Mouse (Mus musculus): ENCODE results near the gene Sh3bgrl3. TPM values are rescaled to one million over a fixed set of nuclear protein-coding genes. Genes with fewer than 3 reads are reported as not detected.
"Not testable (repeated sequence)": the region's sequence is repeated elsewhere in the genome, so short reads cannot be mapped to it uniquely, and the experiment has no call there.

Sh3bgrl3 gene
- polyA plus RNA-seq (2016; fragmentation: Nextera tagmentation; extraction: Ambion mirVana): 333 and 386 TPM in 2 replicates

- Histone ChIP-seq H3K9me3 (no peaks in the 10 kb centered on the region), H3K27me3 (ENCODE audit: insufficient read depth, poor library complexity, severe bottlenecking) (no peaks in the 10 kb centered on the region), H3K4me3 (peak within 1 kb of the TSS; percentile 81), H3K4me1 (replicated peaks) (peaks cover 44% of the 10 kb centered on the region), H3K36me3 (peaks cover 44% of the 10 kb centered on the region), H3K27ac (peak within 1 kb of the TSS; percentile 90)
- DNase-seq (ENCODE audit: low spot score): peak; percentile 90
- under 1% methylated on average over 50 of the region's 50 CpGs for WGBS
Observed at GRCm38 (mm10) chr4:134128221-134128982, at the start of gene Sh3bgrl3. TSS of gene Sh3bgrl3 (minus strand) at chr4:134128789.

DNA sequence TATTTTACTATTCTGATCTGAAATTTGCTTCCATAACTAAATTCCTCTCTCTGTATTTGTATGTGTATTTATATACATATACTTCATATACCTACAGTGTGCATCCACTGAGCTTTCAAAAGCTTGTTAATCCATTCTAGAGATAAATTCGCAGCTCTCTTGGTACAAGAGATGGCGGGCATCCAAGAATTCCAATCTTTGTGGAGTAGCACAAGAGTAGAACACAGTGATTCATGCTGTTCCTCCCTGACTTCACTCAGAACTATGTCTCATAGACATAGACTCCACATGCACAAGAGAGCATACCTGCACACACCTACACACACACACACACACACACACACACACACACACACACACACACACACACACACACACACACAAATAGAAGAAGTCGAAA lies 43.8 kb upstream of the Sh3bgrl3 start:
- Histone ChIP-seq H3K27me3 (ENCODE audit: insufficient read depth, poor library complexity, severe bottlenecking) (no peaks in the 10 kb centered on the region), H3K4me3 (no peak overlapping the region), H3K4me1 (replicated peaks) (no peaks in the 10 kb centered on the region), H3K36me3 (peaks cover 45% of the 10 kb centered on the region), H3K9me3 (no peaks in the 10 kb centered on the region), H3K27ac (no peak overlapping the region)
- WGBS: 90% methylated on average over 3 of the region's 3 CpGs
- DNase-seq (ENCODE audit: low spot score): no peak

DNA sequence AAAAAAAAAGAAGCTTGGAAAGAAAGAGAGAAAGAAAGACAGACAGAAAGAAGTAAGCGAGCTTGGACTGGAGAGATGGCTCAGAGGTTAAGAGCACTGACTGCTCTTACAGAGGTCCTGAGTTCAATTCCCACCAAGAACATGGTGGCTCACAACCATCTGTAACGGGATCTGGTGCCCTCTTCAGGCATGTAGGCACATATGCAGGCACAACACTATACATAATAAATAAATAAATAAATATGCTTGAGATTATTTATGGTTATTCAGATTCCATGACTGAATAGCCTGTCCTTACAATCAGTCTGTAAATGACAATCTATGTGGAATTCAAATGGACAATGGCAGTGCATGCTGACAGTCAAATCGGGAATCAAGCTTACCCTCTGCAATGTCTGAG lies 38.3 kb upstream of the Sh3bgrl3 start:
- no peaks in the 10 kb centered on the region for H3K4me1 ChIP-seq (replicated peaks)
- no peaks in the 10 kb centered on the region for H3K9me3 ChIP-seq
- no peak overlapping the region for H3K27ac ChIP-seq
- H3K27me3 ChIP-seq (ENCODE audit: insufficient read depth, poor library complexity, severe bottlenecking): no peaks in the 10 kb centered on the region
- no peak for DNase-seq (ENCODE audit: low spot score)
- 91% methylated on average over 3 of the region's 3 CpGs for WGBS
- no peak overlapping the region for H3K4me3 ChIP-seq
- H3K36me3 ChIP-seq: peaks cover 57% of the 10 kb centered on the region

GRCm38 (mm10) chr4:134165548-134166465 lies 37.2 kb upstream of the Sh3bgrl3 start:
- DNase-seq (ENCODE audit: low spot score): no peak
- Histone ChIP-seq H3K4me1 (replicated peaks) (no peaks in the 10 kb centered on the region), H3K9me3 (no peaks in the 10 kb centered on the region), H3K4me3 (no peak overlapping the region), H3K27me3 (ENCODE audit: insufficient read depth, poor library complexity, severe bottlenecking) (no peaks in the 10 kb centered on the region), H3K27ac (no peak overlapping the region), H3K36me3 (peaks cover 48% of the 10 kb centered on the region)
- WGBS: 91% methylated on average over 3 of the region's 3 CpGs

GRCm38 (mm10) chr4:134165024-134165423 lies 36.4 kb upstream of the Sh3bgrl3 start:
- H3K27me3 ChIP-seq (ENCODE audit: insufficient read depth, poor library complexity, severe bottlenecking): no peaks in the 10 kb centered on the region
- peaks cover 42% of the 10 kb centered on the region for H3K36me3 ChIP-seq
- H3K9me3 ChIP-seq: no peaks in the 10 kb centered on the region
- no peak overlapping the region for H3K27ac ChIP-seq
- DNase-seq (ENCODE audit: low spot score): no peak
- no peaks in the 10 kb centered on the region for H3K4me1 ChIP-seq (replicated peaks)
- 84% methylated on average over 6 of the region's 6 CpGs for WGBS
- H3K4me3 ChIP-seq: no peak overlapping the region

- no peak for DNase-seq (ENCODE audit: low spot score)
- Histone ChIP-seq H3K4me1 (replicated peaks) (no peaks in the 10 kb centered on the region), H3K9me3 (no peaks in the 10 kb centered on the region), H3K4me3 (no peak overlapping the region), H3K27ac (no peak overlapping the region), H3K27me3 (ENCODE audit: insufficient read depth, poor library complexity, severe bottlenecking) (no peaks in the 10 kb centered on the region), H3K36me3 (peaks cover 42% of the 10 kb centered on the region)
- WGBS: 95% methylated on average over 6 of the region's 6 CpGs
Observed at GRCm38 (mm10) chr4:134164591-134164990, 36.0 kb upstream of the Sh3bgrl3 start.

DNA sequence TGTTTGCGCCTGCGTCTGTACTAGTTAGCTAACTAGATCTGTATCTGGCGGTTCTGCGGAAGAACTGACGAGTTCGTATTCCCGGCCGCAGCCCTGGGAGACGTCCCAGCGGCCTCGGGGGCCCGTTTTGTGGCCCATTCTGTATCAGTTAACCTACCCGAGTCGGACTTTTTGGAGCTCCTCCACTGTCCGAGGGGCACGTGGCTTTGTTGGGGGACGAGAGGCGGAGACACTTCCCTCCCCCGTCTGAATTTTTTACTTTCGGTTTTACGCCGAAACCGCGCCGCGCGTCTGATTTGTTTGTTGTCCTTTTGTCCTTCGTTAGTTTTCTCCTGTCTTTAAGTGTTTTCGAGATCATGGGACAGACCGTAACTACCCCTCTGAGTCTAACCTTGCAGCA lies 31.5 kb upstream of the Sh3bgrl3 start:
- Histone ChIP-seq H3K36me3 (peaks cover 20% of the 10 kb centered on the region), H3K4me3 (peak overlapping the region; percentile 56)
- not testable (repeated sequence) for H3K9me3 ChIP-seq; H3K27me3 ChIP-seq (ENCODE audit: insufficient read depth, poor library complexity, severe bottlenecking); H3K27ac ChIP-seq; H3K4me1 ChIP-seq (replicated peaks)
- WGBS: 10% methylated on average over 30 of the region's 30 CpGs
- peak; percentile 48 for DNase-seq (ENCODE audit: low spot score)

DNA sequence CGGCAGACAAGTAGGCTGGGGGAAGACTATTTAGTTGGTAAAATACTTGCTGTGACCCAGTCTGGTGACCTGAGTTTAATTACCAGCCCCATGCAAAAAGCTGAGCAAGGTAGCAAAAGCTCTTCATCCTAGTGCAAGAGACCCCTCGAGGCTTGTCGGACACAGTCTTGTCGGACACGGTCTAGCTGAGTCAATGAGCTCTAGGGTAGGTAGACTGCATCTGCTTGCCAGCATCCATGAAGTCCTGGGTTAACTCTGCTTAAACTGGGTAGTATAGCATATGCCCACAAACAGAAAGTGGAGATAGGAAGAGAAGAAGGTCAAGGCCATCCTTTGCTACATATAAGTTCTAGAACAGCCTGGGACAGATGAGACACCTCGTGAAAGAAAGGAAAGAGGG lies 30.2 kb upstream of the Sh3bgrl3 start:
- 85% methylated on average over 6 of the region's 6 CpGs for WGBS

DNA sequence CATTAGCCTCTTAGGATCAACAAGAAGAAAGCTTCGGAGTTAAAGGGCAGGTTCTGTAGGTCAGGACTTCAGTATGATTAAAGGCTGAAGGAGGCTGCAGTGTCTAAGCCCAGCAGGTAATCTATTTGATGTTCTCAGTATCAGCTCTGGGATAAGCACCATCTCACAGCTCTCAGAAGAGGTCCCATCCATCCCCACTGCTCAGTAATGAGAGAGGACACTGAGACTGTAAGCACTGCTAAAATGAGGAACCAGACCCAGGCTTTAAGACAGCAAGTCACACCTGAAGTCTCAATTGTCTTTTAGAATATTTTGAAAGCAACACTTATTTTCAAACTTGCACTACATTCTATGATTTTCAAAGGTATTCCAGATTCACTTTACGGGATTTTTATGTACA lies 29.0 kb upstream of the Sh3bgrl3 start:
- WGBS: 88% methylated on average over 2 of the region's 2 CpGs
- Histone ChIP-seq H3K4me1 (replicated peaks) (no peaks in the 10 kb centered on the region), H3K27me3 (ENCODE audit: insufficient read depth, poor library complexity, severe bottlenecking) (peaks cover 5% of the 10 kb centered on the region), H3K4me3 (no peak overlapping the region), H3K36me3 (peaks cover 37% of the 10 kb centered on the region), H3K27ac (no peak overlapping the region), H3K9me3 (no peaks in the 10 kb centered on the region)
- no peak for DNase-seq (ENCODE audit: low spot score)

More for the DNA sequence above, 30.2 kb upstream of the Sh3bgrl3 start:
- Histone ChIP-seq H3K36me3 (peaks cover 25% of the 10 kb centered on the region), H3K27me3 (ENCODE audit: insufficient read depth, poor library complexity, severe bottlenecking) (peaks cover 5% of the 10 kb centered on the region), H3K9me3 (no peaks in the 10 kb centered on the region), H3K4me3 (no peak overlapping the region), H3K4me1 (replicated peaks) (no peaks in the 10 kb centered on the region), H3K27ac (no peak overlapping the region)
- DNase-seq (ENCODE audit: low spot score): no peak

DNA sequence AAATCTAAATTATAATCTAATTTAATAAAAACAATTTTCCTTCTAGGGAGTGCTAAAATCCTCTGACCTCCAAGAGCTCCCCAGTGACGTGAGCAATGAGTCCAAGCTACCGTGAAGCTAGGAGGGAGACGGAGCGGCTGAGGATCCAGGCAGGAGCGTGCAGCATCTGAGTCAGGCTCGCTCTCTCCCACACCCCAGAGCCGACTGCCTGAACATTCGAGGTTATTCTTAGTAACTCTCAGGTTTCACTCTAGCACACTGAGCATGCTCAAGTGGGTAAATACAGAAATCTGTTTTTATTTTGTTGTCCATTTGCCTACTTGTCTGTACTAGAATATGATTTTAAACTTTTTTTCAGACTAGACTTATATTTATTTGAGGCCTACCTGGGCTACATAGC lies 28.2 kb upstream of the Sh3bgrl3 start:
- Histone ChIP-seq H3K27ac (no peak overlapping the region), H3K9me3 (no peaks in the 10 kb centered on the region), H3K27me3 (ENCODE audit: insufficient read depth, poor library complexity, severe bottlenecking) (peaks cover 5% of the 10 kb centered on the region), H3K36me3 (peaks cover 45% of the 10 kb centered on the region), H3K4me3 (no peak overlapping the region), H3K4me1 (replicated peaks) (no peaks in the 10 kb centered on the region)
- no peak for DNase-seq (ENCODE audit: low spot score)
- WGBS: 72% methylated on average over 8 of the region's 8 CpGs

DNA sequence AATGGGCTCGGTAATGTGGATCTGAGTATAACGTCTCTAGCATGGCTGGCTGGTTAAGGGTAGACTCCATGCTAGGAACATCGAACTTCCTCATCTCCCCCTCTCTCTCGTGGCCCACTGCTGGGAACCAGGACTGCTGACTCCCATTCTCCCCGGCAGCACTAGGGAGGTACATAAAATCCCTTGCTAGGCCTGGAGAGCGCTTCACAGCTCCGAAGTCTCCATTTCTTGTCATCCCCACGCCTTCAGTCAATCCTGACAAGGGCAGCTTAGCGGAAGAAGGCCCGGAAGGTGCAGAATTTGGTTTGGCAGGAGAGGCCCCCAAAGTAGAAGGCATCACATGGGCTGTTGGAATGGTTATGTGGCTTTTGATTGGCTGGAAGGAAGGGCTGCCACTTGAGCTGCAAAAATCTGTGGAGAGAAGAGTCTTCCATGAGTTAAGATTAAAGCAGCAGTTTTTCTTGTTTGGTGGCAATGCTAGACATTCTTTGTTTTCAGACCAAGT lies 27.4 kb upstream of the Sh3bgrl3 start:
- Histone ChIP-seq H3K4me3 (no peak overlapping the region), H3K27ac (no peak overlapping the region), H3K27me3 (ENCODE audit: insufficient read depth, poor library complexity, severe bottlenecking) (peaks cover 5% of the 10 kb centered on the region), H3K36me3 (peaks cover 52% of the 10 kb centered on the region), H3K9me3 (no peaks in the 10 kb centered on the region), H3K4me1 (replicated peaks) (no peaks in the 10 kb centered on the region)
- DNase-seq (ENCODE audit: low spot score): no peak
- WGBS: 92% methylated on average over 10 of the region's 10 CpGs

DNA sequence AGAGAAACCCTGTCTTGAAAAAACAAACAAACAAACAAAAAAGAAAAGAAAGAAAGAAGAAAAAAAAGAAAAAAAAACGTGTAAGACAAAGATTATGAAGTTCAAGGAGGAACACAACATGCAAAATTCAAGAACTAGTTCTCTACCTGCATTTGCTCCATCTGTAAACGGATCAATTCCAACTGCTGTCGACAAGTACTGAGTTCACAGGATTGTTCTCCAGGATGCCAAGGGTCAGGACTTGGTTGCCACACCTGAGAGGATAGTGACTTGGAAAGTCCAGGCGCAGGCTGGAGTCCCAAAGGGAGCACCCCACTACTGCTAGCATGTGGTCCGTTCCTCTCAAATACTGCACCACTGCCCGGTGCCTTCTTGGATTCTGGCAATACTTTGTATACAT lies 26.9 kb upstream of the Sh3bgrl3 start:
- H3K4me1 ChIP-seq (replicated peaks): no peaks in the 10 kb centered on the region
- 88% methylated on average over 6 of the region's 6 CpGs for WGBS
- H3K9me3 ChIP-seq: no peaks in the 10 kb centered on the region
- H3K4me3 ChIP-seq: no peak overlapping the region
- no peak overlapping the region for H3K27ac ChIP-seq
- H3K36me3 ChIP-seq: peaks cover 57% of the 10 kb centered on the region
- peaks cover 5% of the 10 kb centered on the region for H3K27me3 ChIP-seq (ENCODE audit: insufficient read depth, poor library complexity, severe bottlenecking)
- no peak for DNase-seq (ENCODE audit: low spot score)

GRCm38 (mm10) chr4:134154354-134154753 lies 25.8 kb upstream of the Sh3bgrl3 start:
- H3K4me1 ChIP-seq (replicated peaks): no peaks in the 10 kb centered on the region
- H3K36me3 ChIP-seq: peaks cover 67% of the 10 kb centered on the region
- 96% methylated on average over 3 of the region's 3 CpGs for WGBS
- H3K4me3 ChIP-seq: no peak overlapping the region
- DNase-seq (ENCODE audit: low spot score): no peak
- no peaks in the 10 kb centered on the region for H3K9me3 ChIP-seq
- H3K27me3 ChIP-seq (ENCODE audit: insufficient read depth, poor library complexity, severe bottlenecking): peaks cover 5% of the 10 kb centered on the region
- H3K27ac ChIP-seq: no peak overlapping the region

All from hindbrain, embryonic 10.5 days (tissue).